Mouse (Mus musculus) spleen, embryonic (tissue): ENCODE results near the gene Siah3.

Source experiments
- CTCF ChIA-PET: fragments of 350-600 bp; sonication (Branson Sonifier 250); formaldehyde crosslinking; loops from one replicate; lab custom pipeline; 2022; lab: Charles Lee

The Siah3 gene

DNA sequence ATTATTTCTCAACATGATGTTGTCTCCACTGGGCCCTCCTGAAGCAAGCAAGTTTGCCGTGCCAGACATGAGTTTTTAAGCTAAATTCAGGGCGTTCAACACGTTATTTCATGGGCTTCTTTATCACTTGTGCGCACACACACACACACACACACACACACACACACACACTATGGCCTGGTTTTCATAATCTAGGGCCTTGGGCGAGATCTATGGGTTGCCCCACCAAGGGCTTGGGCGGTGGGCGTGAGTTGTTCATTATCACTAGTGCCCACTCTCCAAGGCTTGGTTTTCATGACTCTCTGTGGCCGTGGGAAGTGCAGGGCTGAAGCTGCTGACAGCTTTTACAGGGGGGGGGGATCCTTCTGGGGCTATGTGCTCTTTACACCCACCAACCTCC, 63.9 kb downstream of the Siah3 start:
- CTCF ChIA-PET = no interaction called here

DNA sequence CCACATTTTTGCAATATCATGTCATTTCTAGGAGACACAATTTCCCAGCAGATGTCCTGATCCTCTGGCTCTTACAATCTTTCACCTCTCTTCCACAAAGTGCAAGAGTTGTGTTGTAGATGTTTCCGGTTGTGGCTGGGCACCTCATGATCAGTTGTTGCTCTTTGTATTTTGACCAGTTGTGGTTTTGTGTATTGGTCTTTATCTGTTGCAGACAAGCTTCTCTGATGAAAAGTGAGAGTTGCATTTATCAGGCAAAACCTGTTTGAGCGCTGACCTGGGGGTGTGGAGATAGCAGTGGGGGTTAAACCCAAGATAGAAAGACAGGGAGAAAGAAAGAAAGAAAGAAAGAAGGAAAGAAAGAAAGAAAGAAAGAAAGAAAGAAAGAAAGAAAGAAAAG, 68.9 kb downstream of the Siah3 start:
- CTCF ChIA-PET = no interaction called here

GRCm38 (mm10) chr14:75525376-75526145, 69.8 kb downstream of the Siah3 start:
- CTCF ChIA-PET = no interaction called here

DNA sequence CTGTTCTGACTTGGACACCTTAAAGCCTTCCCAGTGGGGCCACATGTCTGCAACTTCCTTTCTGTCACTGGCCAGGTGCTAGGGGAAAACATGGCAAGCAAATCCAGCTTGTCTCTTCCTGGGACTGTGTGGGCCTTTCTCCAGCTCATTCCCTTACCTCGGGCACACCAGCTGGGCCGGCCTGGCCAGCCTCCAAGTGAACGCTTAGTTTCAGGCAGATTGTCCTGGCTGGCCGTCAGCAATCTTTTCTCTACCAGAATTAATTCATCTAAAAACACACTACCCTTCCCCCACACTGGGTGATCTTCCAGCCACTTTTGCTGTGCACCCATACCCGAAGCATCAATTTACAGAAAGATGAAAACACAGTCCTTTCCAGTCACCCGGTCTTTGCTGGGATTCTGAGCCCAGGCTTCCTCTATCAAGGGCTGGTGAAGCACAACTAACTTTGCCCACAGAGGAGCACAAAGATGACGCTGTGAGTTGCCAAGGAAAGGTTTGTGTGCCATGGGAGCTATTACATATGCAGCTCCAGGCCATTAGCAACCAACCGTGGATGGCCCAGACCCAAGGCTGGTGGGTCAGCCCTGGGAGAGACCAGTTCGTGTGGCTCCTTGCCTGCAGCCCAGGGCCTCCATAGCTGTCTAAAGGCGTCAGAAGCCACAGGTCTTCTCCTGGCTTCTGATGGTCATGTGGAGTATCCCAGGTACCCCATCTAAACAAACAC, 71.8 kb downstream of the Siah3 start:
- CTCF ChIA-PET = no interaction called here

DNA sequence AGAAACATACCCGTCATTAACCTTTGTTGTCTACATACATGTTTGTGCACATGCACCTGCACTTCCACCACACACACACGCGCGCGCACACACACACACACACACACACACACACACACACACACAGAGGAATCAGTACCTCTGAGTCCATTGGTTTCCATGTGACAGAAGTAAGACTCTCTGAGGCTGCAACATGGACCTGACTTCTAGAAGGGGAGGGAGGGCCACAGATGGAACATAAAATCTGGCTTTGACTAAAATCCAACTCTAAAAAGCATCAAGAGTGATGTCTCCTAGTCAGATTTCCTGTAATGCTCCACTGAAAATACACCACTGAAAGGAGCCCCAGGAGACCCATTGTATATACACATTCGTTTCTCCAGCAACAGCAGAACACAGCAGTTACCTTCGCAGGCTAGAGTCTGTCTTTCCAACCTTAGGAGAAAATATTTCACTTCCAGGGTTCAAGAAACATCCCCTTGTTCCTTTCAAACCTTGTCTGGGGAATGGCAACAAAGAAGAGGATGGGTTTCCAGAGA, 75.1 kb downstream of the Siah3 start:
- CTCF ChIA-PET = no interaction called here

- CTCF ChIA-PET = no interaction called here
These were observed 83.4 kb downstream of the Siah3 start for GRCm38 (mm10) chr14:75539205-75539604.

GRCm38 (mm10) chr14:75540216-75540995, 84.6 kb downstream of the Siah3 start:
- CTCF ChIA-PET = no interaction called here

DNA sequence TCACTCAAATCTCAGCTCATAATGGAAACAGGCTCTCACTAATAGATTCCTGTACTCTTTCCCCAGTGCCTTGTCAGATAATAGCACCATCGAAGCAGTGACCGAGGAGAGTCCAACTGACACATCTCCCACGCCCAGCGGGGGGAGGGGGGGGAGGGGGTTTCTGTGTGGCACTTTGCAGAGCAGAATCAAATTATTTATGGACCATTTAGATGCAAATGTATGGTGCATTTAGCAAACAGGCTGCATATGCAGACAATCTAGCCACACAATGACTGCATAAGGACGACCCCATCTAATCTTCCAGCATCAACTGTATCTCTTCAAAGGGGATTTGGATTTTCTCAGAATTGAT, 85.2 kb downstream of the Siah3 start:
- CTCF ChIA-PET = no interaction called here

- CTCF ChIA-PET = no interaction called here
These were observed 85.9 kb downstream of the Siah3 start for GRCm38 (mm10) chr14:75541731-75542130.

- CTCF ChIA-PET = no interaction called here
These were observed 106.0 kb downstream of the Siah3 start for GRCm38 (mm10) chr14:75561577-75562331.

GRCm38 (mm10) chr14:75565534-75566140, 109.9 kb downstream of the Siah3 start:
- CTCF ChIA-PET = no interaction called here

DNA sequence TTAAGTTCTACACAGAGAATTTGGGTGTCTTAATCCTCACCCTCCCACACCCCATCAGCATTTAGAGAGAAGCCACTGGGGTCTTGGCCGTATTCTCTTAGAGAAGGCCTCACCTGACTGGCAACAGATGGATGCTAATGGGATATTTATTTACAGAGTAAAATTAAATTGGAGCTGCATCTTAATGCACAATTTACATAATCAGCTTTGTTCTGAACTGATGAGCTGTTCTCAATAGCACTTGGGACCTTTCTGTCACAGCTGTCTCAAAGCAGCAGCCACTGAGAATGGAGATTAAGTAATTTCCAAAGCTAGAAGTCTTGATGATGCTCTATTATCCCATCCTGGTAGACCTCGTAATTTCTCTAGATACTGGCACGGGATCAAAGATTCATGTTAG, 110.5 kb downstream of the Siah3 start:
- CTCF ChIA-PET = no interaction called here

DNA sequence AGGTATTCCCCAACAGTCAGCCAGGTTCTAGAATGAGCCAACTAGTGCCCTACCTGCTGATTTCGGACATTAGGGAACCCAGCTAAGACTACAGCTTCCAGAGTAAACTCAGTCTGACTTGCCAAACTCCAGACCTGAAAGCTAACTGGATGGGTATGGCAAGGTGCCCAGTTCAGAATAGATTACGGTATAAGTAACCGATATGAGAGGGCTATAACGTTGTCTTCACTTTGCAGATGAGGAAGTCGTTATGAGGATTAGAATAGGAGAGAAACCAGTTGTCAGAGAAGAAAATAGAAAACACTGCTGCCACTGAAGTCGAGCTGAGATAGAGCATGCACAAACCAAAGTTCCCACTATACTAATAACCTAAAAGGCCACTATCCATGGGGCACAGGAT, 123.2 kb downstream of the Siah3 start:
- CTCF ChIA-PET = no interaction called here
